Comparison of ENCODE assay signal across 10 mouse cellular contexts in the genomic region with DNA sequence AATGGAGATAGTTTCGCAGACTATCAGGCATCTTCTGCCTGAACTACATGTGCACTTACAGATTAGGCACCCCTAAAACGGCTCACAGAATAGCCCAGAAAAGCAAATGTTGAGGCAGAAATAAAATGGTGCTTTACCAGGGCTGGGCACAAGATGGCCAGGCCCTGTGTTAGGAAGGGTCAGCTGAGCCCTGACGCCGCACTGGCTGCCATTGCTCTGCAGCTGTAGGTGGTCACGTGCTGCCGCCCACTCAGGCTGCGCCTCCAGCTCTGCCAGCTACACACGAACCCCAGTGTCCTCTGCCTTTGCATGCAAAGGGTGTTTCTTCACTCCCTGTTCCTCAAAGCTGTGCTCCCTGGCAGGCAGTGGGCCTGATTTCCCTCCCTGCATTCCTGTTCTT. TPM values are rescaled to one million over a fixed set of nuclear protein-coding genes. Genes with fewer than 3 reads are reported as not detected.
DNase-seq lines count a peak whose midpoint lies in the region; ATAC-seq lines count a peak whose summit lies in the region.
"Had no signal": no experiment of that assay in that cellular context is flagged by ENCODE, and none has a peak within 500 bp of the region (broad histone marks: within the 10 kb centered on the region; RNA-seq: fewer than 3 reads in every experiment).

No protein-coding gene starts in this region.

- H3K4me1 ChIP-seq in midbrain, embryonic 10.5 days: peaks cover 11% of the 10 kb centered on the region
- no peaks in the 10 kb centered on the region for H3K4me1 ChIP-seq in midbrain, embryonic 11.5 days (ENCODE audit: control insufficient read depth, insufficient read depth, low read length)
- H3K4me1 ChIP-seq in midbrain, embryonic 13.5 days (replicated peaks): peaks cover 29% of the 10 kb centered on the region
- H3K4me1 ChIP-seq in intestine, embryonic 16.5 days (ENCODE audit: control insufficient read depth, insufficient read depth, low read length): 0 out of 2 replicates have a peak, but pooled peaks cover 7% of the 10 kb centered on the region
- H3K4me1 ChIP-seq: liver, embryonic 13.5 days had no signal

- H3K9me3 ChIP-seq in midbrain, embryonic 10.5 days (replicated peaks): no peaks in the 10 kb centered on the region
- H3K9me3 ChIP-seq in midbrain, embryonic 11.5 days (ENCODE audit: control insufficient read depth, low read length): no peaks in the 10 kb centered on the region
- H3K9me3 ChIP-seq in midbrain, embryonic 13.5 days: no peaks in the 10 kb centered on the region
- no peaks in the 10 kb centered on the region for H3K9me3 ChIP-seq in intestine, embryonic 16.5 days (ENCODE audit: control insufficient read depth, low read length)
- H3K9me3 ChIP-seq: embryonic facial prominence, embryonic 13.5 days; liver, embryonic 13.5 days had no signal

- H3K36me3 ChIP-seq in midbrain, embryonic 10.5 days: no peaks in the 10 kb centered on the region
- no peaks in the 10 kb centered on the region for H3K36me3 ChIP-seq in midbrain, embryonic 11.5 days (ENCODE audit: control insufficient read depth, insufficient read depth, low read length)
- no peaks in the 10 kb centered on the region for H3K36me3 ChIP-seq in midbrain, embryonic 13.5 days
- H3K36me3 ChIP-seq in intestine, embryonic 16.5 days (ENCODE audit: control insufficient read depth, insufficient read depth, low read length): no peaks in the 10 kb centered on the region
- H3K36me3 ChIP-seq: embryonic facial prominence, embryonic 13.5 days; liver, embryonic 13.5 days had no signal

- H3K4me3 ChIP-seq in midbrain, embryonic 10.5 days: no peak overlapping the region
- no peak overlapping the region for H3K4me3 ChIP-seq in midbrain, embryonic 11.5 days (ENCODE audit: low read depth, low read length)
- H3K4me3 ChIP-seq in midbrain, embryonic 13.5 days (replicated peaks): peak overlapping the region; percentile 76
- H3K4me3 ChIP-seq in intestine, embryonic 16.5 days (ENCODE audit: low read length): no peak overlapping the region
- H3K4me3 ChIP-seq: liver, embryonic 13.5 days had no signal

- peaks cover 73% of the 10 kb centered on the region for H3K27me3 ChIP-seq in midbrain, embryonic 10.5 days (ENCODE audit: low read depth, poor library complexity, severe bottlenecking)
- H3K27me3 ChIP-seq in midbrain, embryonic 11.5 days (ENCODE audit: control insufficient read depth, insufficient read depth, low read length): peaks cover 33% of the 10 kb centered on the region
- H3K27me3 ChIP-seq in midbrain, embryonic 13.5 days: peaks cover 26% of the 10 kb centered on the region
- peaks cover 33% of the 10 kb centered on the region for H3K27me3 ChIP-seq in intestine, embryonic 16.5 days (replicated peaks; ENCODE audit: control insufficient read depth, insufficient read depth, low read length)

- 57% methylated on average over 8 of the region's 8 CpGs for WGBS in midbrain, embryonic 10.5 days
- 51% methylated on average over 8 of the region's 8 CpGs for WGBS in midbrain, embryonic 11.5 days
- 39% methylated on average over 8 of the region's 8 CpGs for WGBS in midbrain, embryonic 13.5 days
- 57% methylated on average over 8 of the region's 8 CpGs for WGBS in intestine, embryonic 16.5 days

- H3K9ac ChIP-seq in midbrain, embryonic 11.5 days (ENCODE audit: low read length): no peak overlapping the region
- no peak overlapping the region for H3K9ac ChIP-seq in midbrain, embryonic 13.5 days (replicated peaks)
- no peak overlapping the region for H3K9ac ChIP-seq in intestine, embryonic 16.5 days (ENCODE audit: low read depth, low read length)
- H3K9ac ChIP-seq: liver, embryonic 13.5 days had no signal

- no peak for ATAC-seq in midbrain, embryonic 11.5 days (ENCODE audit: low FRiP score)
- ATAC-seq in midbrain, embryonic 13.5 days: 0 out of 2 replicates have a peak, but pooled peaks have one; percentile 35
- no peak for ATAC-seq in intestine, embryonic 16.5 days

- DNase-seq in midbrain, embryonic 10.5 days (ENCODE audit: low spot score): peak; percentile 21
- DNase-seq in midbrain, embryonic 11.5 days (ENCODE audit: low spot score, missing footprints): no peak
- peak; percentile 32 to 49 for DNase-seq in layer of hippocampus, adult 18-20 months (ENCODE audit: low spot score in 2 of 2)
- DNase-seq in gastrocnemius, postnatal 36 days: no peak
- no peak for DNase-seq in gastrocnemius, postnatal 4 days (ENCODE audit: low spot score in 2 of 2)
- DNase-seq in c-Kit-positive CD71-positive TER-119-positive erythroid progenitor cells, embryonic 14.5 days (ENCODE audit: low spot score): no peak
- DNase-seq: liver, embryonic 13.5 days had no signal

- no peak overlapping the region for H3K4me2 ChIP-seq in midbrain, embryonic 11.5 days
- peak overlapping the region; percentile 75 for H3K4me2 ChIP-seq in midbrain, embryonic 13.5 days (replicated peaks)
- no peak overlapping the region for H3K4me2 ChIP-seq in intestine, embryonic 16.5 days (ENCODE audit: low read depth, low read length)

- no peak overlapping the region for H3K27ac ChIP-seq in midbrain, embryonic 10.5 days (replicated peaks)
- no peak overlapping the region for H3K27ac ChIP-seq in midbrain, embryonic 11.5 days (ENCODE audit: low read depth, low read length)
- H3K27ac ChIP-seq in midbrain, embryonic 13.5 days: peak overlapping the region; percentile 97
- no peak overlapping the region for H3K27ac ChIP-seq in intestine, embryonic 16.5 days (ENCODE audit: low read length)
- H3K27ac ChIP-seq: embryonic facial prominence, embryonic 13.5 days; liver, embryonic 13.5 days had no signal

- intact Hi-C loops in gastrocnemius, postnatal 36 days (cut with DNase I): no loop called here

RNA-seq across cellular contexts. Expression of gene Dscam, which starts 0.9 kb away (rescaled TPM):
- polyA plus RNA-seq in midbrain, embryonic 10.5 days (2016; fragmentation: Nextera tagmentation; extraction: Ambion mirVana): 0.46 and 1.5 TPM in 2 replicates
- polyA plus RNA-seq in midbrain, embryonic 11.5 days (2014; fragmentation: Nextera tagmentation; extraction: Ambion mirVana): 2.9 and 3.2 TPM in 2 replicates
- 10 to 100 TPM; 35.7 to 36.8 TPM for total RNA-seq in layer of hippocampus, adult 18-20 months (2021)
- 10.5 and 11.1 TPM in 2 replicates for polyA plus RNA-seq in midbrain, embryonic 13.5 days (2015; fragmentation: Nextera tagmentation; extraction: Ambion mirVana)
- not detected for total RNA-seq in gastrocnemius, postnatal 36 days (2021)
- under 1 TPM; 0.15 to 0.16 TPM for total RNA-seq in gastrocnemius, postnatal 4 days (2021)
- polyA plus RNA-seq in intestine, embryonic 16.5 days (2015; fragmentation: Nextera tagmentation; extraction: Ambion mirVana): 0.05 and 0.21 TPM in 2 replicates

Comparison
In these comparisons a context has a peak if more than half of its experiments do, and no peak if none do; other contexts are left out.
1. DNase-seq: peak in midbrain, embryonic 10.5 days (single experiment) and layer of hippocampus, adult 18-20 months (2 of 2); none in midbrain, embryonic 11.5 days (single experiment), gastrocnemius, postnatal 36 days (0 of 2), gastrocnemius, postnatal 4 days (0 of 2) and c-Kit-positive CD71-positive TER-119-positive erythroid progenitor cells, embryonic 14.5 days (single experiment).